Mouse (Mus musculus) megakaryocyte, embryonic 14.5 days (primary cell): ENCODE measurements around the gene Cdc42ep4. TPM values are rescaled to one million over a fixed set of nuclear protein-coding genes. Genes with fewer than 3 reads are reported as not detected.

Source experiments
- H3K27me3 ChIP-seq: replicated peaks from 2 replicates; pipeline ENCODE3; 2012; ENCODE audit warnings: inconsistent platforms
- H3K36me3 ChIP-seq: replicated peaks from 2 replicates; pipeline ENCODE3; 2012; ENCODE audit warnings: low read length, inconsistent platforms, mixed read lengths
- H3K4me1 ChIP-seq: 2 replicates; pipeline ENCODE4 v1.6.1; 2012; ENCODE audit warnings: inconsistent platforms
- H3K4me3 ChIP-seq: replicated peaks from 2 replicates; pipeline ENCODE3; 2012; ENCODE audit warnings: moderate library complexity, mild to moderate bottlenecking, inconsistent platforms
- H3K9me3 ChIP-seq: 2 replicates; pipeline ENCODE4 v1.6.1; 2012; ENCODE audit warnings: inconsistent platforms
- FLI1 ChIP-seq: IDR thresholded peaks from 2 replicates; pipeline ENCODE4 v1.6.1; 2012; ENCODE audit warnings: low read length, inconsistent platforms, mixed read lengths
- GATA1 ChIP-seq: IDR thresholded peaks from 3 replicates; pipeline ENCODE4 v1.6.1; 2012; ENCODE audit warnings: mixed read lengths, low read length, inconsistent platforms, borderline replicate concordance
- polyA plus RNA-seq: library from polyadenylated mRNA; stranded (reverse); fragments of >175 nt; gene quantifications from 2 replicates; pipeline ENCODE4 v1.2.3, GENCODE M21; 2012; ENCODE audit warnings: low replicate concordance; ENCODE audit not compliant: insufficient read depth

The Cdc42ep4 gene
- 2.9 and 9.4 TPM in 2 replicates for polyA plus RNA-seq

DNA sequence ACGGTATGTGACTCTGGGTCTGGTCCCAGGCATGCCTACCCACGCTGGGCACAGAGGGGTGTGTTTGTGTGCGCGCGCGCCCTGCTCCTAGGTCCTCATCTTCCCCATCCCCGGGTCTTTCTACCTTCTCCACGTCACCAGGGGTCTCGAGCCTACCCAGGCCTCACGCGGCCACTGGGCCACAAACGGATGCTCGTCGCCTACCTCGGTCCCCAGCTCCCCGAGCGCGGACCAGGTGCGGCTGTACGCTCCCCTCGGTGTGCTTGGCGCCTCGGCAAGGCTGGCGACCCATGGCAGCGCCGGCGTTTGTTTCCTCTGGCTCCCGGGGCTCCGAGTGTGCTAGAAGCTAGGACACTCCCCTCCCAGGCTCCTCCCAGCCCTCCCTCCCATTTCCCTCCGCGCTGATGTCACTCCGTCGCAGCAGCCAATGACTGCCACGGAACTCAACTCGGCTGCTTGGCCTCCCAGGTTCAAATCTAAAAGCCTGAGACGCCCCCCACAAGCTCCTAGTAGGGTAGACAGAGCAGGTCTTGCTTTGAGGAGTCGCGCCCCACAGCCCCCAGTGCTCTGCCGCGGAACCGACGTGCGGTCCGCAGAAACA, at the start of gene Cdc42ep4:
Gene Cdc42ep4, minus strand, starts transcription at position 398 of the 601 bp plus-strand sequence.
- no peak for TF ChIP-seq GATA1
- TF ChIP-seq FLI1 = no peak
- peak within 1 kb of the TSS; percentile 97 for H3K4me3 ChIP-seq
- peaks cover 58% of the 10 kb centered on the region for H3K4me1 ChIP-seq
- H3K36me3 ChIP-seq = no peaks in the 10 kb centered on the region
- peaks cover 22% of the 10 kb centered on the region for H3K27me3 ChIP-seq
- no peaks in the 10 kb centered on the region for H3K9me3 ChIP-seq

DNA sequence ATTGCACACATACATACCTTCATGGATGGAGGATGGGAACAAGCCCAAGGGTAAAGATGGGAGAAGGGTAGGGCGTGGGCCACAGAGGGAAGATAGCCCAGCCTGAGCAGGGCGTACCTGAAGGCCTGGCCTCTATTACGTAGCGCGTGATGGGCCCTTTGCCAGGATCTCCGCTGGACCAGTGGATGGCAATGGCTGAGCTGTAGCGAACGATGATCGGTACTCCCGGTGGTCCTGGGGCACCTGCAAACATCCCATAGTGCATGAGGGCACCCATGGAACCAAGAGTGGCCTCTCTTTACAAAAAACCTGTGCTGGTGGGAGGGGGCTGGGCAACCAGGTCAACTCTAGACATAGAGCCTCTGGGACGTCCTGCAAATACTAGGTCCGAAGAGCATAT, 48.3 kb upstream of the Cdc42ep4 start:
- no peak overlapping the region for H3K4me3 ChIP-seq
- peaks cover 36% of the 10 kb centered on the region for H3K4me1 ChIP-seq
- H3K27me3 ChIP-seq = peaks cover 82% of the 10 kb centered on the region
- H3K9me3 ChIP-seq = no peaks in the 10 kb centered on the region
- TF ChIP-seq FLI1 = no peak
- no peak for TF ChIP-seq GATA1
- no peaks in the 10 kb centered on the region for H3K36me3 ChIP-seq

DNA sequence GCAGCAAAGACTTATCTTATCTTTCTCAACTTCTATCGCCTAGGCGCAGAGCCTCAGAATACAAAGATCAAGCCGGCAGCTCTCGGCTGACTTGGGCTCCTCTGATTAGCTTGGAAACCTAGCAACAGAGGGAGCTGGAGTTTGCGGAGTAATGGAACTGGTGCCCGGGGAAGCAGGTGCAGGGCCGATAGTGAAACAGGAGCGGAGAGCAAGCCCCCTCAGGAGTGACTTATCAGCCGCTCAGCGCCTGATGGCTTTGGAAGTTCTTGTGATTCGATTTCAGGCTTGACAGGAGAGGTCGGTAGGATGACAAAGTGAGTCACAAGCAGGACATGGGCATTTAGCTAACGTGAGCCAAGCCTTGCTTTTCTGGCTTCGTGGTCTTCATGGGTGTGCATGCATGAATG, 47.4 kb upstream of the Cdc42ep4 start:
- no peak for TF ChIP-seq GATA1
- TF ChIP-seq FLI1 = no peak
- Histone ChIP-seq H3K4me3 (no peak overlapping the region), H3K4me1 (peaks cover 27% of the 10 kb centered on the region)

DNA sequence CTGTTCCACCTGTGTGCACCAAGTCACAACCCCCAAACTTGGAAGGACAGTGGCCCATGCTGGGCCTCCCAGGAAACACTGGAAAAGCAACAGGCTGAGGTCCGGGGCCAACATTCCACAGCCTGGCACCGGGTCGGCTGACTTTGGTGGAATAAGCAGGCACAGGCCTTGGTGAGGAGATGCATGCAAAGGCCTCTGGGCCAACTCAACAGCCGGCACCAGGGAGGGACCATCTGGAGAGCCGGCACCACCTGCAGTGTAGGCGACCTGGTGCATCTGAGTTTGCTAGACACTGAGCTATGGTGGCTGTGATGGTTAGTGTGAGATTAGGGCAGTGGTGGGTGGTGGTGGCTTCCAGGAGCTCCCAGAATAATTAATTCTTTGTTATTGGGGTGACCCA, 46.3 kb upstream of the Cdc42ep4 start:
- Histone ChIP-seq H3K27me3 (peaks cover 84% of the 10 kb centered on the region), H3K9me3 (no peaks in the 10 kb centered on the region), H3K4me1 (peaks cover 20% of the 10 kb centered on the region), H3K4me3 (no peak overlapping the region), H3K36me3 (no peaks in the 10 kb centered on the region)
- TF ChIP-seq FLI1 (no peak), GATA1 (no peak)

More for the DNA sequence above, 47.4 kb upstream of the Cdc42ep4 start:
- Histone ChIP-seq H3K36me3 (no peaks in the 10 kb centered on the region), H3K27me3 (peaks cover 83% of the 10 kb centered on the region), H3K9me3 (no peaks in the 10 kb centered on the region)

DNA sequence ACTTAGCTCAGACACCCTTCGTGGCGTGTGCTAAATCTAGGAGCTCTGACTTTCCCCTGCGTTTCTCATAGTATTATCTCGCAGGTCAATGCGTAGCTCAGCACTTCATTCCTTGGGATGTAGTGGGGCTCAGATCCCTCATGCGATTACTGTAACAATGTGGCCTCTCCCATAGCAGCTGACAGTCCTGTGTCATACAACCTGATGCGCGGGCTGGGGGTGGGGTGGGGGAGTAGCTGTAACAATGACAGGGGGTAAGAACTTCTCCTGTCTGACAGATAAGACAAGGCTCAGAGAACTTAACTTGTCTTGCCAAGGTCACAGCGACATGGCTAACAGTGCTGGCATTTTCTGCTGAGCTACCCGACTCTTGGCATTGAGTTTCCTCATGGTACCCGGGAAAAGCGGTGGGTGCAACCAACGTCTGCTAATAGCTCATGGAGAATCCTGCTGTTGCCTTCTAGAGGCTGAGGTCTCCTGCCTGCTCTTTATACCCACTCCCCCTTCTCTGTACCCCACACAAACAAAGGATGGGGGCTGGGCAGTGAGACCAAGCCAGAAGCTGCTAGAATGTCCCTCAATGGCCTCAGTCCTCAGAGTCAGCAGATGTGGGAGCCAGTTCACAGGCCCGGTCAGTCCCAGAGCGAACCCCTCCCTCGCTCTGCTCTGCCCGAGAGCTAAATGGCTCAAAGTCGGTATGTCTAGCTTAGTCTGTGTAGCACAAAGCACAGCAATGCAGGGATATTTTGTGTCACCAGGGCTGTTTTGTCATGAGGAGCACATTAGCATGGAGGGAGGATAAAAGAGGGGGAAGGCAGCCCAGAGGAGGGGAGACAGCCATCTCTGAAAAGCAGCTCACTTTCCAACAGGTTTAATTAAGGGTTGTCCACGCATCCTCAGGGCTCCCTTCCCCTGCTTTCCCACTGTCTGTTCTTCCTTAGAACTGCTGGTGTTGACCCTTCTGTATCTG, 45.6 kb upstream of the Cdc42ep4 start:
- no peak for TF ChIP-seq FLI1
- TF ChIP-seq GATA1 = no peak
- peaks cover 84% of the 10 kb centered on the region for H3K27me3 ChIP-seq
- no peak overlapping the region for H3K4me3 ChIP-seq
- peaks cover 13% of the 10 kb centered on the region for H3K4me1 ChIP-seq
- H3K9me3 ChIP-seq = no peaks in the 10 kb centered on the region
- no peaks in the 10 kb centered on the region for H3K36me3 ChIP-seq

DNA sequence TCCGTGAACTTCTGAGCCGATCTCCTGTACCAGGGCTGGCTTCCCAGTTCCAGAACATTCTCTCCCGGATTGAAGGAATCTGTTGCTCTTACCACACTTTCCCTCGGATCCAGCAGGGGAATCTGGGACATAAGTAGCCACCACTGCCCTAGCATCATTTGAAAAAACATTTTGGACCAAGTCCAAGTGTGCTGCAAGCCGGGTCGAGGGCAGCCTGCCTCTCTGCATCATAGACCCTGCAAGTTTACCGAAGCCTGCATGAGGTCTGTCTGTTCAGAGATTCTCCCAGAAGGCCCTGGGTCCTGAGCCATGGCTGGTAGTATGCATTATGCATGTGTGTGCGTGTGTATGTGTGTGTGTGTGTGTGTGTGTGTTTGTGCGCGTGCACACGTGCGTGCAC, 44.2 kb upstream of the Cdc42ep4 start:
- Histone ChIP-seq H3K4me1 (peaks cover 4% of the 10 kb centered on the region; the same call in 1 of the 2 replicates), H3K36me3 (no peaks in the 10 kb centered on the region), H3K4me3 (no peak overlapping the region), H3K9me3 (no peaks in the 10 kb centered on the region), H3K27me3 (peaks cover 82% of the 10 kb centered on the region)
- TF ChIP-seq GATA1 (no peak), FLI1 (no peak)

DNA sequence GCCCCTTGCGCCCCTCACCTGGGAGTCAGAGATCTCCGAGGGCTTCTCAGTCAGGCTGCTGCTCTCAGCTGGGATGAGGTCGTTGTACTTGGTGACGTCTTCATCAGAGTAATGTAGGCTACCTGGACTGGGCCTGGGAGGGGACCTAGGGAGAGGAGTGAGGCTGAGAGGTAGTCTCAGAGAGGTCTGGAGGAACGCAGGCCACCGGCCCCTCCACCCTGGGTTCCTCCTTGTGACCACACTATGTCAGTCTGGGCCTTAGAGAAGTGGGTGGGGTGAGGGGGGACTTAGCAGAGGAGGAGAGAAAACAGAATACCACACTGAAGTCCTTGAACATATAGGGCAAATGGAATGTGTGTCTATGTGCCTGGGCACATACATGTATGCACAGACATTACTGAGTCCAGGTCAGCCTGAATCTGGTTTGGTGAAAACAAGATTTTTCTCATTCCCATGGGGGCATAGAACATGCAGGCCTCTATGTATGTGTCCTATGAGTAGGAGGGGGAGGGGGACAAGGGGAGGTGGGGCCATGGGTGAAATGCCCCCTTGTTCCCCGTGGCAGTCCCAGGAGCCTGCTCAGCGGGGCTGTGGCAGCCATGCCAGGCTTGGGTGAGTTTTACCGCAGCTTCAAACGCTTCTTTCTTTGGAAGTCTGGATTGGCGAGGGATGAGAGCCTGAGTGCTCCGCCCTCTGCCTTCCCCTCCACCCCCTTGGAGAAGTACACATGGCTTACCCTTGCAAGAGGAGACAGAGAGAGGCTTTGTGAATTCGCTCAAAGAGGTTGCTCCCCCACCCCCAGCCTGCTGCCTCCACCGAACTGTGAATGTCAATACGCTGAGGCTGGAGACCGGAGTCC, 39.9 kb upstream of the Cdc42ep4 start:
- Histone ChIP-seq H3K4me1 (peaks cover 26% of the 10 kb centered on the region), H3K9me3 (no peaks in the 10 kb centered on the region), H3K4me3 (peak overlapping the region; percentile 51), H3K27me3 (peaks cover 61% of the 10 kb centered on the region), H3K36me3 (no peaks in the 10 kb centered on the region)
- TF ChIP-seq FLI1 = no peak
- TF ChIP-seq GATA1 = no peak

DNA sequence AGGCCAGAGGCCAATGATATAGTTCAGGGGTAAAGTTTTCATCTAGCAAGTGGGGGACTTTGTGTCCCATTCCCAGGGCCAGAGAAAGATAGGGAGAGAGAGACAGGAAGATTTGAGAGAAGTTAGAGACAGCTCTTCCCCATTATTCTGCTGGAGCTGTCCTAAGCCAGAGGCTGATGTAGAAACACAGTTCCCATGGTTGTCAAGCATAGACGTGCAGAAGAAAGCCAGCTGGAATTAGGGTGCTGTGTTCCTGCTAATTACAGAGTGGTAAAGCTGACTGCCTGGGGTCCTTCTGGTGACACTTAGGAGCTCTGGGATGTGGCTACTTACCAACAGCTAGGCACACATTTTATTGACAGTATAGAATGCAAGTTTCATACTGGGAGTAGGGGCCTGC, 37.4 kb upstream of the Cdc42ep4 start:
- TF ChIP-seq GATA1 (no peak), FLI1 (no peak)
- Histone ChIP-seq H3K36me3 (no peaks in the 10 kb centered on the region), H3K9me3 (no peaks in the 10 kb centered on the region), H3K4me3 (no peak overlapping the region), H3K27me3 (peaks cover 60% of the 10 kb centered on the region), H3K4me1 (peaks cover 41% of the 10 kb centered on the region)

DNA sequence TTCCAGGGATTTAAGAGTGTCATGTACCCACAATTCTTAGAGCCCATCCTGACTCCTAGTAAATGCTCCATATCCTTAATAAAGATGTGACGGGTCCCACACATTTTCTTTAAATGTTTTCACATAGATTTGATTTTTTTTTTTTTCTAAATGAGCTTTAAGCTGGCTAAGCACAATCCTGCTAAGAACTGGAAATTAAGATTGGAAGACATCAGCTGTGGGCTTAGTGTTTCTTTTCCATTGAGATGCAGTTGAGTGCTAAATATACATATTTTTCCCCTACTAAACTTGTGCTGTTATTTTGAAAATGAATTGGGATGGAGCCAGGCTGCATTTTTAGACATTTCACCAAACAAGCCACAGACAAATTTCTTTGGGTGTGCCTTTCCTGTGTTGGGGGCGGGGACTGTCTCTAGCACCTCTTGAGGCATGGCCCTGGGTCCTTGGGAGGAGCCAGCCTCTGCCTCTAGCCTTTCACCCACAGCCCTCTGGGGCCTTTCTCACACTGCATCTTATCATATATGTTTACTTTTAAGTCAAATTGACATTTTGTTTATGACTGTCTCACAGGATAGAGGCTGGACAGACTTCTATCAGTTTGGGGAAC, 36.6 kb upstream of the Cdc42ep4 start:
- Histone ChIP-seq H3K27me3 (peaks cover 54% of the 10 kb centered on the region), H3K4me1 (peaks cover 43% of the 10 kb centered on the region), H3K36me3 (no peaks in the 10 kb centered on the region), H3K4me3 (no peak overlapping the region), H3K9me3 (no peaks in the 10 kb centered on the region)
- no peak for TF ChIP-seq FLI1
